Mouse (Mus musculus): ENCODE results near the gene Thap2. TPM values are rescaled to one million over a fixed set of nuclear protein-coding genes. Genes with fewer than 3 reads are reported as not detected.

The Thap2 gene
- polyA plus RNA-seq, 1 experiment from 2014 or later: 23.4 TPM

- Histone ChIP-seq H3K27me3 (ENCODE audit: control insufficient read depth, insufficient read depth, low read length) (no peaks in the 10 kb centered on the region), H3K4me3 (ENCODE audit: low read depth, low read length) (no peak overlapping the region), H3K27ac (ENCODE audit: low read length) (no peak overlapping the region), H3K4me2 (replicated peaks; ENCODE audit: low read depth, low read length) (no peak overlapping the region), H3K36me3 (ENCODE audit: control insufficient read depth, insufficient read depth, low read length) (peaks cover 2% of the 10 kb centered on the region; the same call in 1 of the 2 replicates), H3K4me1 (ENCODE audit: control insufficient read depth, insufficient read depth, low read length) (no peaks in the 10 kb centered on the region), H3K9ac (replicated peaks; ENCODE audit: low read depth, low read length) (no peak overlapping the region), H3K9me3 (ENCODE audit: control insufficient read depth, low read depth, low read length) (no peaks in the 10 kb centered on the region)
- WGBS: 62% methylated on average over 6 of the region's 6 CpGs
- ATAC-seq (ENCODE audit: insufficient number of reproducible peaks, insufficient read depth, low FRiP score, low read depth): no peak
Observed at GRCm38 (mm10) chr10:115348131-115348530, 36.1 kb downstream of the Thap2 start.

GRCm38 (mm10) chr10:115346444-115346843 lies 37.8 kb downstream of the Thap2 start:
- Histone ChIP-seq H3K27me3 (ENCODE audit: control insufficient read depth, insufficient read depth, low read length) (no peaks in the 10 kb centered on the region), H3K9me3 (ENCODE audit: control insufficient read depth, low read depth, low read length) (no peaks in the 10 kb centered on the region), H3K9ac (replicated peaks; ENCODE audit: low read depth, low read length) (no peak overlapping the region), H3K27ac (ENCODE audit: low read length) (no peak overlapping the region), H3K36me3 (ENCODE audit: control insufficient read depth, insufficient read depth, low read length) (peaks cover 7% of the 10 kb centered on the region; the same call in 1 of the 2 replicates), H3K4me1 (ENCODE audit: control insufficient read depth, insufficient read depth, low read length) (no peaks in the 10 kb centered on the region), H3K4me3 (ENCODE audit: low read depth, low read length) (no peak overlapping the region), H3K4me2 (replicated peaks; ENCODE audit: low read depth, low read length) (no peak overlapping the region)
- ATAC-seq (ENCODE audit: insufficient number of reproducible peaks, insufficient read depth, low FRiP score, low read depth): no peak

GRCm38 (mm10) chr10:115342771-115343425 lies 41.3 kb downstream of the Thap2 start:
- Histone ChIP-seq H3K9me3 (ENCODE audit: control insufficient read depth, low read depth, low read length) (no peaks in the 10 kb centered on the region), H3K27ac (ENCODE audit: low read length) (no peak overlapping the region), H3K4me3 (ENCODE audit: low read depth, low read length) (no peak overlapping the region), H3K4me1 (ENCODE audit: control insufficient read depth, insufficient read depth, low read length) (no peaks in the 10 kb centered on the region), H3K4me2 (replicated peaks; ENCODE audit: low read depth, low read length) (no peak overlapping the region), H3K27me3 (ENCODE audit: control insufficient read depth, insufficient read depth, low read length) (no peaks in the 10 kb centered on the region), H3K9ac (replicated peaks; ENCODE audit: low read depth, low read length) (no peak overlapping the region), H3K36me3 (ENCODE audit: control insufficient read depth, insufficient read depth, low read length) (peaks cover 7% of the 10 kb centered on the region; the same call in 1 of the 2 replicates)
- ATAC-seq (ENCODE audit: insufficient number of reproducible peaks, insufficient read depth, low FRiP score, low read depth): no peak
- 78% methylated on average over 4 of the region's 4 CpGs for WGBS

- Histone ChIP-seq H3K27ac (ENCODE audit: low read length) (no peak overlapping the region), H3K36me3 (ENCODE audit: control insufficient read depth, insufficient read depth, low read length) (peaks cover 7% of the 10 kb centered on the region; the same call in 1 of the 2 replicates), H3K4me2 (replicated peaks; ENCODE audit: low read depth, low read length) (no peak overlapping the region), H3K4me1 (ENCODE audit: control insufficient read depth, insufficient read depth, low read length) (no peaks in the 10 kb centered on the region), H3K9me3 (ENCODE audit: control insufficient read depth, low read depth, low read length) (no peaks in the 10 kb centered on the region), H3K9ac (replicated peaks; ENCODE audit: low read depth, low read length) (no peak overlapping the region), H3K27me3 (ENCODE audit: control insufficient read depth, insufficient read depth, low read length) (no peaks in the 10 kb centered on the region), H3K4me3 (ENCODE audit: low read depth, low read length) (no peak overlapping the region)
- no peak for ATAC-seq (ENCODE audit: insufficient number of reproducible peaks, insufficient read depth, low FRiP score, low read depth)
- 91% methylated on average over 7 of the region's 7 CpGs for WGBS
Observed at GRCm38 (mm10) chr10:115339820-115340328, 44.4 kb downstream of the Thap2 start.

GRCm38 (mm10) chr10:115336901-115337300 lies 47.3 kb downstream of the Thap2 start:
- no peak for ATAC-seq (ENCODE audit: insufficient number of reproducible peaks, insufficient read depth, low FRiP score, low read depth)
- no peak overlapping the region for H3K9ac ChIP-seq (replicated peaks; ENCODE audit: low read depth, low read length)
- no peak overlapping the region for H3K4me2 ChIP-seq (replicated peaks; ENCODE audit: low read depth, low read length)
- H3K27ac ChIP-seq (ENCODE audit: low read length): no peak overlapping the region
- H3K36me3 ChIP-seq (ENCODE audit: control insufficient read depth, insufficient read depth, low read length): no peaks in the 10 kb centered on the region; the same call in 1 of the 2 replicates
- no peaks in the 10 kb centered on the region for H3K4me1 ChIP-seq (ENCODE audit: control insufficient read depth, insufficient read depth, low read length)
- no peaks in the 10 kb centered on the region for H3K27me3 ChIP-seq (ENCODE audit: control insufficient read depth, insufficient read depth, low read length)
- no peaks in the 10 kb centered on the region for H3K9me3 ChIP-seq (ENCODE audit: control insufficient read depth, low read depth, low read length)
- no peak overlapping the region for H3K4me3 ChIP-seq (ENCODE audit: low read depth, low read length)
- WGBS: 79% methylated on average over 4 of the region's 4 CpGs

GRCm38 (mm10) chr10:115333528-115333927 lies 50.7 kb downstream of the Thap2 start:
- H3K4me3 ChIP-seq (ENCODE audit: low read depth, low read length): no peak overlapping the region
- H3K4me2 ChIP-seq (replicated peaks; ENCODE audit: low read depth, low read length): no peak overlapping the region
- H3K27me3 ChIP-seq (ENCODE audit: control insufficient read depth, insufficient read depth, low read length): no peaks in the 10 kb centered on the region
- no peaks in the 10 kb centered on the region for H3K9me3 ChIP-seq (ENCODE audit: control insufficient read depth, low read depth, low read length)
- H3K9ac ChIP-seq (replicated peaks; ENCODE audit: low read depth, low read length): no peak overlapping the region
- H3K36me3 ChIP-seq (ENCODE audit: control insufficient read depth, insufficient read depth, low read length): no peaks in the 10 kb centered on the region; the same call in 1 of the 2 replicates
- H3K27ac ChIP-seq (ENCODE audit: low read length): no peak overlapping the region
- H3K4me1 ChIP-seq (ENCODE audit: control insufficient read depth, insufficient read depth, low read length): no peaks in the 10 kb centered on the region
- no peak for ATAC-seq (ENCODE audit: insufficient number of reproducible peaks, insufficient read depth, low FRiP score, low read depth)
- WGBS: 80% methylated on average over 9 of the region's 9 CpGs

GRCm38 (mm10) chr10:115332997-115333396 lies 51.2 kb downstream of the Thap2 start:
- no peak overlapping the region for H3K4me3 ChIP-seq (ENCODE audit: low read depth, low read length)
- WGBS: 87% methylated on average over 4 of the region's 4 CpGs

GRCm38 (mm10) chr10:115332420-115332952 lies 51.8 kb downstream of the Thap2 start:
- H3K4me1 ChIP-seq (ENCODE audit: control insufficient read depth, insufficient read depth, low read length): no peaks in the 10 kb centered on the region
- no peak overlapping the region for H3K4me3 ChIP-seq (ENCODE audit: low read depth, low read length)
- no peaks in the 10 kb centered on the region for H3K27me3 ChIP-seq (ENCODE audit: control insufficient read depth, insufficient read depth, low read length)
- H3K27ac ChIP-seq (ENCODE audit: low read length): no peak overlapping the region
- no peaks in the 10 kb centered on the region for H3K36me3 ChIP-seq (ENCODE audit: control insufficient read depth, insufficient read depth, low read length)
- no peak for ATAC-seq (ENCODE audit: insufficient number of reproducible peaks, insufficient read depth, low FRiP score, low read depth)
- 85% methylated on average over 8 of the region's 8 CpGs for whole genome bisulfite sequencing
- H3K4me2 ChIP-seq (replicated peaks; ENCODE audit: low read depth, low read length): no peak overlapping the region
- no peak overlapping the region for H3K9ac ChIP-seq (replicated peaks; ENCODE audit: low read depth, low read length)
- no peaks in the 10 kb centered on the region for H3K9me3 ChIP-seq (ENCODE audit: control insufficient read depth, low read depth, low read length)

More at GRCm38 (mm10) chr10:115332997-115333396, 51.2 kb downstream of the Thap2 start:
- ATAC-seq (ENCODE audit: insufficient number of reproducible peaks, insufficient read depth, low FRiP score, low read depth): no peak
- no peaks in the 10 kb centered on the region for H3K9me3 ChIP-seq (ENCODE audit: control insufficient read depth, low read depth, low read length)
- H3K4me1 ChIP-seq (ENCODE audit: control insufficient read depth, insufficient read depth, low read length): no peaks in the 10 kb centered on the region
- no peaks in the 10 kb centered on the region for H3K27me3 ChIP-seq (ENCODE audit: control insufficient read depth, insufficient read depth, low read length)
- H3K9ac ChIP-seq (replicated peaks; ENCODE audit: low read depth, low read length): no peak overlapping the region
- no peaks in the 10 kb centered on the region for H3K36me3 ChIP-seq (ENCODE audit: control insufficient read depth, insufficient read depth, low read length)
- no peak overlapping the region for H3K27ac ChIP-seq (ENCODE audit: low read length)
- H3K4me2 ChIP-seq (replicated peaks; ENCODE audit: low read depth, low read length): no peak overlapping the region

All from stomach, embryonic 14.5 days (tissue).